Mouse (Mus musculus) liver, embryonic 14.5 days (tissue): ENCODE results near the gene 2610301B20Rik. TPM values are rescaled to one million over a fixed set of nuclear protein-coding genes. Genes with fewer than 3 reads are reported as not detected.
A peak's percentile ranks its signal among the peaks of the same experiment; 100 is the strongest.

Experiments used
- ATAC-seq: fragments of 200-750 bp; cut with Nextera tagmentation; 2 replicates; pipeline ENCODE4 v1.8.0; 2017; ENCODE audit warnings: moderate number of reproducible peaks, mild to moderate bottlenecking, moderate library complexity; ENCODE audit not compliant: insufficient read depth
- DNase-seq, 3 experiments: peaks; one replicate each; pipeline ENCODE4 v3.0.0-alpha.2; 2012 to 2013; ENCODE audit warnings: low read depth in 3 of 3, low spot score in 3 of 3
- H3K27ac ChIP-seq: fragments of 300-500 bp; sonication (generic); 2 replicates; pipeline ENCODE4 v1.5.1; 2014; ENCODE audit warnings: moderate library complexity, mild to moderate bottlenecking, control low read depth, inconsistent platforms
- H3K27me3 ChIP-seq: fragments of 300-500 bp; sonication (generic); 2 replicates; pipeline ENCODE4 v1.6.1; 2014; ENCODE audit warnings: mild to moderate bottlenecking, low read length, moderate library complexity; ENCODE audit not compliant: control insufficient read depth, insufficient read depth
- H3K36me3 ChIP-seq: fragments of 300-500 bp; sonication (generic); replicated peaks from 2 replicates; pipeline ENCODE4 v1.6.1; 2014; ENCODE audit warnings: low read depth; ENCODE audit not compliant: control insufficient read depth, insufficient read depth
- H3K4me1 ChIP-seq, 2 experiments: fragments of 200-500 bp in 1 of 2; fragments of 300-500 bp in 1 of 2; sonication (generic) in 1 of 2; replicated peaks; 2 replicates each; pipeline ENCODE4 v1.6.1; 2012 to 2014; ENCODE audit warnings: antibody characterized with exemption in 1 of 2, inconsistent platforms in 1 of 2, low read length in 1 of 2; ENCODE audit not compliant: control insufficient read depth in 2 of 2, insufficient read depth in 2 of 2
- H3K4me2 ChIP-seq: fragments of 300-500 bp; sonication (generic); 2 replicates; pipeline ENCODE4 v1.6.1; 2014; ENCODE audit warnings: low read depth, mild to moderate bottlenecking, control low read depth, moderate library complexity
- H3K4me3 ChIP-seq, 2 experiments: fragments of 200-500 bp in 1 of 2; fragments of 300-500 bp in 1 of 2; sonication (generic) in 1 of 2; 2 replicates each; pipeline ENCODE4 v1.5.1; 2012 to 2014; ENCODE audit warnings: low read depth in 2 of 2, low read length in 2 of 2, mild to moderate bottlenecking in 2 of 2, control low read depth in 1 of 2, inconsistent platforms in 1 of 2, moderate library complexity in 1 of 2; ENCODE audit not compliant: insufficient read depth in 1 of 2
- H3K9ac ChIP-seq: fragments of 300-500 bp; sonication (generic); replicated peaks from 2 replicates; pipeline ENCODE4 v1.6.1; 2014; ENCODE audit warnings: mild to moderate bottlenecking, control low read depth, moderate library complexity
- H3K9me3 ChIP-seq: fragments of 300-500 bp; sonication (generic); 2 replicates; pipeline ENCODE4 v1.6.1; 2016; ENCODE audit warnings: low read length, mixed read lengths; ENCODE audit not compliant: control insufficient read depth
- CTCF ChIP-seq: IDR thresholded peaks from 2 replicates; pipeline ENCODE4 v1.5.1; 2016; ENCODE audit warnings: antibody characterized with exemption, low read depth, control low read depth
- EP300 ChIP-seq: IDR thresholded peaks from 2 replicates; pipeline ENCODE4 v1.6.1; 2016; ENCODE audit warnings: antibody characterized with exemption, low read depth
- WGBS: fragments of 180-500 bp; shearing (Covaris S2); extraction: QIAGEN DNeasy Blood & Tissue Kit; methylation state at CpG from one replicate; pipeline ENCODE4 v1.1.7; 2014; ENCODE audit not compliant: insufficient replicate concordance; 5-methylcytosine and 5-hydroxymethylcytosine counted together
- polyA plus RNA-seq, 2 experiments: library from polyadenylated mRNA; depleted of rRNA in 1 of 2; stranded (reverse) in 1 of 2; unstranded in 1 of 2; fragments of >200 nt; fragmentation: Nextera tagmentation in 1 of 2; extraction: Ambion mirVana in 1 of 2; gene quantifications; 2 replicates each; pipeline versions ENCODE4 v1.2.1 to v1.2.3; 2012 to 2014

Gene 2610301B20Rik
- polyA plus RNA-seq, 2 experiments: 6.2 to 10.0 TPM

DNA sequence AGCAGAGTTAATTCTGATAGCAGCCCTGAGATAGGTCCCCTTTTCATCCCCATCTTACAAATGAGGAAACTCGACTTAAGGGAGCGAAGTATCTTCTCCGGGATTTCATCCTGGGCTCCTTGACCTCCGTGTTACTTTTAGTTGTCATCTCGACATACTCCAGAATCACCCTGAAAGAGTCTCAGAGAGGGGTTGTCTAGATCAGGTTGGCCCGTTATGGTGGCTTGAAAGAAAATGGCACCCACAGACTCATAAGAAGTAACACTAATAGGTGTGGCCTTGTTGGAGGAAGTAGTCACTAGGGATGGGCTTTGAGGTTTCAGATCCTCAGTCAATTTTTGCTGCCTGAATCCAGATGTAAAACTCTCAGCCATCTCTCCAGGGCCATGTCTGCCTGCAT is 46.3 kb downstream of the 2610301B20Rik start:
- TF ChIP-seq EP300: no peak
- TF ChIP-seq CTCF: no peak
- no peak overlapping the region for H3K4me2 ChIP-seq
- H3K9me3 ChIP-seq: no peaks in the 10 kb centered on the region
- no peak overlapping the region for H3K27ac ChIP-seq
- no peak for ATAC-seq
- no peak for DNase-seq
- no peaks in the 10 kb centered on the region for H3K36me3 ChIP-seq
- H3K4me3 ChIP-seq: no peak overlapping the region
- peaks cover 11 to 26% of the 10 kb centered on the region in 2 experiments for H3K4me1 ChIP-seq
- 69% methylated on average over 6 of the region's 6 CpGs for WGBS
- H3K27me3 ChIP-seq: no peaks in the 10 kb centered on the region
- no peak overlapping the region for H3K9ac ChIP-seq

DNA sequence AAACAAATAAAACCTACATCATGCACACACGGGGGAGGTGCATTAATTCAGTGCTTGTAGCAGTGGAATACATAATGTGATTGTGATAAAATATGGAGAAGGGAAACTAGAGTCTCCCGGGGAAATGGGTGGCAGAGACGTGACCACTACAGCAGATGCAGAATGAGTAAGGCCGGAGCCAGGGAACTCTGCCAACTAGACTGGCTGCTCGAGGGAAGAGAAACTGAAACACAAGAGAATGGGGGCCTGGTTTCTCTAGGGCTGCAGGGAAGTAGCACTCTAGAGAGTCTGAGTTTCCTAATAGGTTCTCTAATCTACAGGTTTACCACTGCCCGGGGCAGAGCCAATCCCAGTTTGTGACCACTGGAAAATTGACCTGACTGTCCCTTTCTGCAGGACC is 48.9 kb downstream of the 2610301B20Rik start:
- H3K4me1 ChIP-seq: peaks cover 3 to 20% of the 10 kb centered on the region in 2 experiments; a peak in 3 of 4 replicates
- no peak overlapping the region for H3K4me3 ChIP-seq
- H3K4me2 ChIP-seq: no peak overlapping the region
- H3K27ac ChIP-seq: no peak overlapping the region
- H3K36me3 ChIP-seq: no peaks in the 10 kb centered on the region
- TF ChIP-seq CTCF (no peak), EP300 (no peak)
- DNase-seq (no peak), ATAC-seq (no peak)
- no peaks in the 10 kb centered on the region for H3K27me3 ChIP-seq
- no peak overlapping the region for H3K9ac ChIP-seq
- H3K9me3 ChIP-seq: no peaks in the 10 kb centered on the region
- 47% methylated on average over 6 of the region's 6 CpGs for WGBS

DNA sequence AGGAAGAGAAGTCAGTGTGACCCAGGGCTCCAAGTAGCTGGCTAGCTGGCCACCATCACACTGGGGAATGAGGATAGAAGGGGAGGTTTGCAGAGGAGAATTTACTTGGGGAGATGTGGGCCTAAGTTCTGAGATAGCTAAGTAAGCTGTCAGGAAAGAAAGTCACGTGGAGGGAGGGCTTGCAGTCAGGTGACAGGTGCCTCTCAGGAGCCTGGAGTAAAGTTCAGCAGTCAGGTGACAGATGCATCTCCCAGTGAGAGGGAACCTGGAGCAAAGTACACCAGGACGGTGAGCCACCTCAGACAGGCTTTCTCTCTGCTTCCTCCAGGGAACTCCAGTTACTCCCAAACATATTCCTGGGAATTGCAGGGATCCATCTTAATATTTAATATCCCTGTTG is 49.8 kb downstream of the 2610301B20Rik start:
- no peak overlapping the region for H3K9ac ChIP-seq
- H3K4me2 ChIP-seq: no peak overlapping the region
- H3K4me1 ChIP-seq: peaks cover 0 to 12% of the 10 kb centered on the region in 2 experiments; a peak in 3 of 4 replicates
- DNase-seq (no peak), ATAC-seq (peak; percentile 32; the same call in 1 of the 2 replicates)
- H3K27me3 ChIP-seq: no peaks in the 10 kb centered on the region
- no peaks in the 10 kb centered on the region for H3K9me3 ChIP-seq
- no peak overlapping the region for H3K27ac ChIP-seq
- 51% methylated on average over 2 of the region's 2 CpGs for WGBS
- TF ChIP-seq EP300 (no peak), CTCF (no peak)
- no peaks in the 10 kb centered on the region for H3K36me3 ChIP-seq
- H3K4me3 ChIP-seq: no peak overlapping the region

DNA sequence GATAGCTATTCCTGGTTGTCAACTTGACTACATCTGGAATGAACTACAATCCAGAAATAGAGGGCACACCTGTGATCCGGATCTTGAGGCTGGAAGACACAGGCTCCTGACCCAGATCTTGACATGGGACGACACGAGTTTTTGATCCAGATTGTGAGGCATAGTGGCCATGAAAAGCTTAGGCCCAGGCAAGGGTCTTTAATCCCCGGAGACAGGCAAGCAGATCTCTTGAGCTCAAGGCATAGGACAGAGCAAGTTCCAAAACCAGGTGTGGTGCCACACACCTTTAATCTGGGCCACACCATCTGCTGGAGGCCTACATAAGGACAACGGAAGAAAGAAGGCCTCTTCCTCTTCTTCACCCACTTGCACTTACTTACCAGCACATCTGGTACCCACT is 50.2 kb downstream of the 2610301B20Rik start:
- no peak for ATAC-seq
- H3K27ac ChIP-seq: no peak overlapping the region

DNA sequence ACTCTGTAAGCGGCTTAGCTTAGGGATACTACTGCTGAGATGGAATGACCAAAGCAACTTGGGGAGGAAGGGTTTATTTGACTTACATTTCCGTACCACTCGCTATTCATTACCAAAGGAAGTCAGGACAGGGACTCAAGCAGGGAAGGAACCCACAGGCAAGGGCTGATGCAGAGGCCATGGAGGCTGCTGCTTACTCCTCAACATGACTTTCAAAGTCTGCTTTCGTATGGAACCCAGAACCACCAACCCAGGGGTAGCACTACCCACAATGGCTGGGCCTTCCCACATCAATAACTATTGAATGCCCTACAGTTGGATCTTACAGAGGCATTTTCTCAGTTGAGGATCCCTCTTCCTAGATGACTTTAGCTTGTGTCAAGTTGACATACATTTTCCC is 52.1 kb downstream of the 2610301B20Rik start:
- Histone ChIP-seq H3K4me2 (no peak overlapping the region), H3K27ac (no peak overlapping the region), H3K27me3 (no peaks in the 10 kb centered on the region), H3K4me1 (peaks cover 0 to 10% of the 10 kb centered on the region in 2 experiments; a peak in 3 of 4 replicates), H3K9me3 (no peaks in the 10 kb centered on the region), H3K9ac (no peak overlapping the region), H3K36me3 (no peaks in the 10 kb centered on the region), H3K4me3 (no peak overlapping the region)
- DNase-seq (no peak), ATAC-seq (no peak)
- no peak for TF ChIP-seq CTCF
- TF ChIP-seq EP300: no peak
- 66% methylated on average over 4 of the region's 4 CpGs for WGBS

More for the DNA sequence above, 50.2 kb downstream of the 2610301B20Rik start:
- H3K4me1 ChIP-seq: peaks cover 0 to 10% of the 10 kb centered on the region in 2 experiments; a peak in 3 of 4 replicates
- no peak overlapping the region for H3K4me3 ChIP-seq
- no peak overlapping the region for H3K9ac ChIP-seq
- no peak overlapping the region for H3K4me2 ChIP-seq
- WGBS: 60% methylated on average over 5 of the region's 5 CpGs
- no peaks in the 10 kb centered on the region for H3K36me3 ChIP-seq
- no peak for TF ChIP-seq EP300
- TF ChIP-seq CTCF: no peak
- no peaks in the 10 kb centered on the region for H3K9me3 ChIP-seq
- H3K27me3 ChIP-seq: no peaks in the 10 kb centered on the region
- no peak for DNase-seq
